Mouse (Mus musculus) right cerebral cortex, adult 18-20 months (tissue): ENCODE data around the gene Olfr980.
"Not testable (repeated sequence)": the region's sequence is repeated elsewhere in the genome, so short reads cannot be mapped to it uniquely, and the experiment has no call there.

ENCODE experiments used
- DNase-seq: peaks from one replicate; pipeline ENCODE4 v3.0.0; 2022; ENCODE audit warnings: mixed read lengths

Olfr980 gene

GRCm38 (mm10) chr9:40009482-40009881 lies at the start of gene Olfr980:
Olfr980 (minus strand) TSS chr9:40009582.
- DNase-seq: no peak

DNA sequence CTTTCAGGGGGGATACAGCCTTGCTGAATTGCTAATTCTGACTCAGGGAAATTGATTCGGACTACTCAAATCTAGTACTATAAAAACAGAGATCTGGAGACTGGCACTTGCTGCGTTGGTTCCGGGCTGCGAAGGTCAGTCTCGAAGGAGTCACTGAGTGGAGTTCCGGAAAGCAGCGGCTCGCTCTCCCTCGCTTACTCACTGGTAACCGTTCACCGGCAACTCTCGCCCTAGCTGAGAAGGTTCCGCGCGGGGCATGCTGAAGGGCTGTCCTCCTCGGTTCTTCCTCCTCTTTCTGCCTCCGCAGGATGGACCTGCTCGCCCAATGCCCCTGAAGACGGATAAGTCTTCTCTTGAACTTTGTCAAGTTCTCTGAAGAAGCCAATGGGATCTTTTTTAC lies 40.8 kb upstream of the Olfr980 start:
- DNase-seq: no peak

GRCm38 (mm10) chr9:40021164-40021563 lies 11.8 kb upstream of the Olfr980 start, which contains the start of gene Olfr981:
Olfr981 (plus strand) TSS chr9:40021464.
- DNase-seq: no peak

GRCm38 (mm10) chr9:40003365-40003764 lies 6.0 kb downstream of the Olfr980 start, which contains the start of gene Olfr979:
Olfr979 (minus strand) TSS chr9:40003465.
- no peak for DNase-seq

DNA sequence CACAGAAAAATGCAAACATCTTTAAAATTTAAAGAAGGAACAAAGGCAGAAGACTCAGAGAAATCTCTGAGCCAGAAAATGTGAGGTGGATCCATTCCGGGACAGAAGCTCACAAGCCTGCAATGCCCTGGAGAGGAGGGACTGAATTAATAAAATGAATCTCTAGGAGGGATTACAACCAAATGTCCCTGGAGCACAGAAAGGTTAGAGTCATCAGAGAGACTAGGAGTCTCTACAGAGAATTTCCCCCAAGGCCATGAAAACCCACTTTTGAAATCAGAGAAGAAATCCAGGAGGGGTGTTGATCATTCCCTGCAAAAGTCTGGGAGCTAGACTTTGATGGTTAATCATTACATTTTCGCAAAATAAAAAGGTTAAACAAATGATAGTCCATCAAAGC lies 17.6 kb downstream of the Olfr980 start, which contains the start of gene Olfr978:
Olfr978 (plus strand) TSS at position 301 of the 400 bp plus-strand sequence.
- no peak for DNase-seq

GRCm38 (mm10) chr9:39976581-39977145 lies 32.7 kb downstream of the Olfr980 start:
- not testable (repeated sequence) for DNase-seq

GRCm38 (mm10) chr9:39961033-39961432 lies 48.3 kb downstream of the Olfr980 start, which contains the start of gene Olfr976:
Olfr976 (minus strand) TSS chr9:39961133.
- not testable (repeated sequence) for DNase-seq
